Mouse (Mus musculus) stomach, embryonic 14.5 days (tissue): ENCODE results near the gene Arhgef2. TPM values are rescaled to one million over a fixed set of nuclear protein-coding genes. Genes with fewer than 3 reads are reported as not detected.
"Not testable (repeated sequence)": the region's sequence is repeated elsewhere in the genome, so short reads cannot be mapped to it uniquely, and the experiment has no call there.

Source experiments
- ATAC-seq: fragments of 200-750 bp; cut with Nextera tagmentation; 2 replicates; pipeline ENCODE4 v1.8.0; 2017; ENCODE audit warnings: low read depth, moderate TSS enrichment; ENCODE audit not compliant: insufficient number of reproducible peaks, insufficient read depth, low FRiP score
- H3K27ac ChIP-seq: fragments of 300-500 bp; sonication (generic); 2 replicates; pipeline ENCODE4 v1.5.1; 2014; ENCODE audit warnings: mild to moderate bottlenecking, low read length, moderate library complexity, mixed read lengths
- H3K27me3 ChIP-seq: fragments of 300-500 bp; sonication (generic); 2 replicates; pipeline ENCODE4 v1.6.1; 2014; ENCODE audit warnings: low read length, control low read depth, mixed read lengths; ENCODE audit not compliant: control insufficient read depth, insufficient read depth
- H3K36me3 ChIP-seq: fragments of 300-500 bp; sonication (generic); 2 replicates; pipeline ENCODE4 v1.6.1; 2014; ENCODE audit warnings: mild to moderate bottlenecking, control low read depth, low read length, moderate library complexity, mixed read lengths; ENCODE audit not compliant: control insufficient read depth, insufficient read depth
- H3K4me1 ChIP-seq: fragments of 300-500 bp; sonication (generic); 2 replicates; pipeline ENCODE4 v1.6.1; 2014; ENCODE audit warnings: low read length, control low read depth, mixed read lengths; ENCODE audit not compliant: control insufficient read depth, insufficient read depth
- H3K4me2 ChIP-seq: fragments of 300-500 bp; sonication (generic); replicated peaks from 2 replicates; pipeline ENCODE4 v1.6.1; 2014; ENCODE audit warnings: low read depth, low read length, control low read depth
- H3K4me3 ChIP-seq: fragments of 300-500 bp; sonication (generic); 2 replicates; pipeline ENCODE4 v1.5.1; 2014; ENCODE audit warnings: low read depth, low read length, control low read depth
- H3K9ac ChIP-seq: fragments of 300-500 bp; sonication (generic); replicated peaks from 2 replicates; pipeline ENCODE4 v1.6.1; 2014; ENCODE audit warnings: low read depth, mild to moderate bottlenecking, control low read depth, low read length, moderate library complexity, mixed read lengths
- H3K9me3 ChIP-seq: fragments of 300-500 bp; sonication (generic); 2 replicates; pipeline ENCODE4 v1.6.1; 2016; ENCODE audit warnings: low read depth, low read length, control low read depth; ENCODE audit not compliant: control insufficient read depth
- WGBS: fragments of 180-500 bp; shearing (Covaris S2); extraction: QIAGEN DNeasy Blood & Tissue Kit; methylation state at CpG from one replicate; pipeline ENCODE4 v1.1.7; 2014; 5-methylcytosine and 5-hydroxymethylcytosine counted together
- polyA plus RNA-seq: library from polyadenylated mRNA; unstranded; fragments of >200 nt; fragmentation: Nextera tagmentation; extraction: Ambion mirVana; gene quantifications from 2 replicates; pipeline ENCODE4 v1.2.1, GENCODE M21; 2014

Arhgef2 gene
- polyA plus RNA-seq, 1 experiment from 2014 or later, result 119 TPM

DNA sequence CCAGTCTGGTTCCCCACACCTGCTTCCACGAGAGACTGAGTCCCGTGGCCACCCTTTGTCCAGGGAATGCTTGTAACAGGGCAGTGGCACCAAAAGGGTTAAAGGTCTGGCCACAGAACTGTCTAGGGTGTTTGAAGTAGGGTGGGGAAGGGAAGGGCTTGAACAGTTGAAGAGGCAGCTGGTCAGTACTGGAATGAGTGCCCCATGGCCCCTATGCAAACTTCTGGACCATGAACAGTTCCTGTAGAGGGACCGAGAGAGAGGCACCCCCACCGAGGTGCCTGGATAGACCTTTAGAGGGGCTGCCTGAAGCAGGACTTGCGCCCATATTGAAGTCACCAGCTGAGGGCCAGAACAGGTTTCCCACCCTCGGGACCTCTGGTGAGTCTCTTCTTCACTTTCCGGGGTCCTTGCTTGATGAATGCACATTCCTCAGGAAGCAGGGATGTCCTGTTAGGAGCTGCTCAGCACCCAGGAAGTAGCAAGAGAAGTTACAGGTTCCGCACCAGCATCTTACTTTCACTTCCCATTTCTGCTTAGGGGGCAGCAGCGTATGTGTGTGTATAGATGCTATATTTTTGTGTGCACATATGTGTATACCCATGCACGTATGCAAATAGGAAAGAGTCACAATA lies 12.7 kb upstream of the Arhgef2 start:
- peaks cover 9% of the 10 kb centered on the region for H3K36me3 ChIP-seq
- H3K4me1 ChIP-seq, result no peaks in the 10 kb centered on the region; the same call in 1 of the 2 replicates
- ATAC-seq, result no peak
- 69% methylated on average over 10 of the region's 10 CpGs for WGBS
- H3K4me2 ChIP-seq, result no peak overlapping the region
- no peak overlapping the region for H3K9ac ChIP-seq
- H3K27me3 ChIP-seq, result no peaks in the 10 kb centered on the region
- no peak overlapping the region for H3K27ac ChIP-seq
- no peak overlapping the region for H3K4me3 ChIP-seq
- no peaks in the 10 kb centered on the region for H3K9me3 ChIP-seq

- Histone ChIP-seq H3K4me2 (no peak overlapping the region), H3K9me3 (no peaks in the 10 kb centered on the region), H3K27me3 (no peaks in the 10 kb centered on the region), H3K27ac (no peak overlapping the region), H3K4me3 (no peak overlapping the region), H3K36me3 (no peaks in the 10 kb centered on the region), H3K9ac (no peak overlapping the region), H3K4me1 (no peaks in the 10 kb centered on the region; the same call in 1 of the 2 replicates)
- WGBS, result 39% methylated on average over 10 of the region's 10 CpGs
- no peak for ATAC-seq
Observed at GRCm38 (mm10) chr3:88593893-88594580, 11.7 kb upstream of the Arhgef2 start.

DNA sequence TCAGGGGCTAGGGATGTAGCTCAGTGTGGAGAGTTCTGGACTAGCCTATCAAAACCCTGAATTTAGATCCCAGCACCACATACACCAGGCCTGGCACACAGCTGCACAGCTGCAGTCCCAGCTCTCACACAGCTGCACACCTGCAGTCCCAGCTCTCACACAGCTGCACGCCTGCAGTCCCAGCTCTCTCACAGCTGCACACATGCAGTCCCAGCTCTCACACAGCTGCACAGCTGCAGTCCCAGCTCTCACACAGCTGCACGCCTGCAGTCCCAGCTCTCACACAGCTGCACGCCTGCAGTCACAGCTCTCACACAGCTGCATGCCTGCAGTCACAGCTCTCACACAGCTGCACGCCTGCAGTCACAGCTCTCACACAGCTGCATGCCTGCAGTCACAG lies 9.2 kb upstream of the Arhgef2 start:
- not testable (repeated sequence) for H3K27ac ChIP-seq, ATAC-seq, H3K9ac ChIP-seq, H3K36me3 ChIP-seq, H3K4me3 ChIP-seq, H3K27me3 ChIP-seq, H3K9me3 ChIP-seq, H3K4me1 ChIP-seq, H3K4me2 ChIP-seq
- WGBS, result 87% methylated on average over 4 of the region's 4 CpGs

DNA sequence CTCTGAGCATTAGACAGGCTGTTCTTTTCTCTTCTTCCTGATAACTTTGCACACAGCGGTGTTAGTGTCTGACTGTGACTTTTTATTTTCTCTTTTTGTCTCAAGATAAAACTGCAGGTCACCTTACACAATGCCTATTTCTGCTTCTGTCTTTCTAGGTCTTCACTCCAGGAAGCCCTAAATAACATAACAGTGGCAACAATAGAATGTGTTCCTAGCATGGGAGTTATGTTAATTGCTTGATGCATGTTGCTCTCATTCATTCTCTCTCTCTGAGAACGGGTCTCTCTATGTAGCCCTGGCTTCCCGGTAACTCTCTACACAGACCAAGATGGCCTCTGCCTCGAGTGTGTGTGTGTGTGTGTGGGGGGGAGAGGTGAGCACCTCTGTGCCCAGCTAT lies 3.3 kb upstream of the Arhgef2 start:
- no peaks in the 10 kb centered on the region for H3K36me3 ChIP-seq
- H3K4me2 ChIP-seq, result no peak overlapping the region
- H3K4me1 ChIP-seq, result peaks cover 4% of the 10 kb centered on the region; the same call in 1 of the 2 replicates
- no peak for ATAC-seq
- no peaks in the 10 kb centered on the region for H3K9me3 ChIP-seq
- H3K27me3 ChIP-seq, result no peaks in the 10 kb centered on the region
- WGBS, result 82% methylated on average over 4 of the region's 4 CpGs
- no peak overlapping the region for H3K4me3 ChIP-seq
- H3K9ac ChIP-seq, result no peak overlapping the region
- no peak overlapping the region for H3K27ac ChIP-seq

DNA sequence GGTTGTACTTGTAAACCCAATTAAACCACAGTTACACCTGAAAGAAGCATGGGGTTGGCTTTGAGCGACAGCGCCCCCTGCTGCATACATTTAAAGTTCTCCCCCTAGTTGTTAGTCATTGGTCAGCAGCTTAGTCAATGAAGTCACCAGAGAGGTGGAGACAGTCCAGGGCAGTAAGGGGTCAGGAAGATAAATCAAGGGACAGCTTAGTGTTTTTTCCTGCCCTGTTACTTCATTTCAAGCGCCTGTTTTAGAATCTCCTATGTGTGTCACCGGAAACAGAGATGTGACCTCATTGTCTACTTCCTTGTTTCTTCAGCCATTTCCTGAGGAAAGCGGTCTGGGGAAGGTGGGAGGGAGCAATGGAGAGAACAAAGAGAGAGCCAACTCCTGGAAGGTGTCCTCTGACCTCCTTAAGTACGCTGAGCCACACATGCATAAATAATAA lies 2.0 kb upstream of the Arhgef2 start:
- ATAC-seq, result no peak
- no peak overlapping the region for H3K27ac ChIP-seq
- H3K4me1 ChIP-seq, result peaks cover 7% of the 10 kb centered on the region
- H3K9me3 ChIP-seq, result no peaks in the 10 kb centered on the region
- H3K36me3 ChIP-seq, result no peaks in the 10 kb centered on the region
- H3K4me3 ChIP-seq, result no peak overlapping the region
- no peak overlapping the region for H3K9ac ChIP-seq
- WGBS, result 26% methylated on average over 6 of the region's 6 CpGs
- no peaks in the 10 kb centered on the region for H3K27me3 ChIP-seq
- no peak overlapping the region for H3K4me2 ChIP-seq

DNA sequence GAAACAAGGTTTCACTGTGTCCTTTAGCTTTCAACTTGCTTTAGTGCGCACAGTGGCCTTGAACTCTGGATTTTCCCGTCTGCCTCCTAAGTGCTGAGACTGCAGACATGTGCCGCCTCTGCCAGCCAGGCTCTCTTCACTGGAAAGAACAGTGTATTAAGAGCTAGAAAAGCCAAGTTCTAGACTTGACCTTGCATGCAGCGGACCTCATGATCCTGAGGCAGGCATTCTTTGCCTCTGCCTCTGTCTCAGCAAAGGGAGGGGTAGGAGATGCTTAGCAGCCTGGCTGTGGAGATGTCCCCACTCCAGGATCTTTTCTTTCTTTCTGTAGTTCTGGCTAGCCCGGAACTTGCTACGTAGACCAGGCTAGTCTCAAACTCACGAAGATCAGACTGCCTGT lies 903 bp upstream of the Arhgef2 start:
- Histone ChIP-seq H3K36me3 (no peaks in the 10 kb centered on the region), H3K9me3 (no peaks in the 10 kb centered on the region), H3K27ac (no peak overlapping the region), H3K4me2 (no peak overlapping the region), H3K27me3 (no peaks in the 10 kb centered on the region), H3K4me1 (peaks cover 7% of the 10 kb centered on the region), H3K4me3 (no peak overlapping the region), H3K9ac (no peak overlapping the region)
- no peak for ATAC-seq
- 94% methylated on average over 7 of the region's 7 CpGs for WGBS

DNA sequence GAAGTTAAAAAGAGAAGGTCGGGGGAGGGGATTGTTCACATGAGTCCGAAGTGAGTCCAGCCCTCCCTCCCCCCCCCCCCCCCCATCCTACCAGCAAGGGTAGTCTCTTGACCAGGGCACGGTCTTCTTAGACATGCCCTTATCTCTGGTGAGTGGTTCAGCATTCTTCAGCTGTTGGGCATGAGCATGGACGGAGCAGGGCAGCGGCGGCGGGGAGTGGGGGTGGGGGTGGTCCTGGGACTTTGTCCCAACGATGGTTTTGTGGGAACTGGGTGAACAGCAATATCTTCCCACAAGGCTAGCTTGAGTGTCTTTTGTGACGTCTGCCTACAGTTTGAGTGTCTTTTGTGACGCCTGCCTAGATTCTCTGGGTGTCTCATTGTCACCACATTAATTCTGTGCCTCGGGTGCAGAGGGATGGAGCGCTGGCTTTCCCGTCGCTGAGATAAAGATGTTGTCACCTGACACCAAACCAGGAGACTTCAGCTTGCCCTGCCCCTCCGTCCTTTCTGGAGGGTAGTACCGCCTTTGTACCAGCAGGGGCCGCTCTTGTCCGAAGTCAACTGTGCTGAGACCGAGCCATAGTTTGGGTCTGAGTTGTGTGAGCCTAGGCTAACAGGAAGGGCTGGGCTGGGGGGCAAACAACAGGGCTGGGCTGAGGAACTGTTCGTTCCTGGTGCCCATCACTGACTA lies 1.4 kb downstream of the Arhgef2 start:
- peak; percentile 88 for ATAC-seq

DNA sequence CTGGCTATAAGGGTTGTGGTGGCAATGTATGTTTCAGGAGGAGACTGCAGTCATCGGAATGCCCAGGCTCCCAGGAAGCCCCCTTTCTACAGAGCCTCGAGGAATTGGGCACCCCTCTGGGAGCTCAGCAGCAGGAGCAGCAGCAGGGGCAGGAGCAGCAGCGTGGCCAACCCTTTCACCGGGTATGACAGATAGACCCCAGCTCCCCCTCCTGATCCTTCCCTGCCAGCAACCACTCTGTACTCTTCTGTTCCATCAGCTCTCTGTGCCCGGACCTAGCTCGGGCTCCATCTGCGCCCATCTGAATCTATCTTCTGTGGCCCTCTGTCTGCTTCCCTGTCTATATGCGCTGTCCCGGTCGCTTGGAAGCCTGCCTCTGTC lies 2.0 kb downstream of the Arhgef2 start:
- Histone ChIP-seq H3K27me3 (no peaks in the 10 kb centered on the region), H3K27ac (no peak overlapping the region), H3K4me1 (peaks cover 7% of the 10 kb centered on the region), H3K4me2 (peak overlapping the region; percentile 51), H3K9ac (no peak overlapping the region), H3K9me3 (no peaks in the 10 kb centered on the region), H3K4me3 (no peak overlapping the region), H3K36me3 (no peaks in the 10 kb centered on the region)
- ATAC-seq, result 0 out of 2 replicates have a peak, but pooled peaks have one; percentile 8
- WGBS, result 24% methylated on average over 10 of the region's 10 CpGs

More for the DNA sequence above, 1.4 kb downstream of the Arhgef2 start:
- H3K4me2 ChIP-seq, result peak overlapping the region; percentile 51
- H3K9me3 ChIP-seq, result no peaks in the 10 kb centered on the region
- 2% methylated on average over 20 of the region's 20 CpGs for WGBS
- H3K36me3 ChIP-seq, result no peaks in the 10 kb centered on the region
- no peaks in the 10 kb centered on the region for H3K27me3 ChIP-seq
- H3K27ac ChIP-seq, result no peak overlapping the region
- H3K4me3 ChIP-seq, result 0 out of 2 replicates have a peak overlapping the region, but pooled peaks have one; percentile 15
- peaks cover 7% of the 10 kb centered on the region for H3K4me1 ChIP-seq
- H3K9ac ChIP-seq, result no peak overlapping the region; the same call in 1 of the 2 replicates
